Mouse (Mus musculus): ENCODE measurements at regions not wholly inside any gene's neighbourhood (a gene's known extent, or its start where the extent isn't known, plus 50 kb on each side); places are given as distances from the start of the nearest gene placed in this dataset.
A peak's percentile ranks its signal among the peaks of the same experiment; 100 is the strongest.

DNA sequence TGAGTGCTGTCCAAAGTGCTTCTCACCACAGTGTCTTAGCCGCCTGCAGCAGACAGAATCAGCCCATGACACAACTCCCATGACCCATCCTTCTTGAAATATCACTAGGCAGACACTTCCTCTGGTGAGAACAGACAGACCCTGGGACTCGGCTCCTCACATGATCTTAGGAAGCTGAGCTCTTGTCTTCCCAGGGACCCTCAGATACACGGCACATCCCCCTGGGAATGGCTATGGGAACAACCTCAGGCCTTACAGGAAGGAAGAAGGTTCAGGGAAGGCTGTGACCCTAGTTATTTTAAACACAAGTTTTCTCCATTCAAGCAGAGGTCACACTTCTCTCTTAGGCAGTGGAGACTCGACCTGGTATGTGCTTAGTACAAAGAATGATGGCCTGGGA lies 166.8 kb downstream of the Trib2 start:
- H3K9ac ChIP-seq (replicated peaks) = no peak overlapping the region
- H3K9me3 ChIP-seq = no peaks in the 10 kb centered on the region
- no peaks in the 10 kb centered on the region for H3K4me1 ChIP-seq
- WGBS = 82% methylated on average over 4 of the region's 4 CpGs
- H3K27me3 ChIP-seq = no peaks in the 10 kb centered on the region
- no peak for ATAC-seq (replicated peaks)
- H3K4me2 ChIP-seq (replicated peaks) = no peak overlapping the region
- no peaks in the 10 kb centered on the region for H3K36me3 ChIP-seq
- no peak overlapping the region for H3K4me3 ChIP-seq
- no peak overlapping the region for H3K27ac ChIP-seq (replicated peaks)

DNA sequence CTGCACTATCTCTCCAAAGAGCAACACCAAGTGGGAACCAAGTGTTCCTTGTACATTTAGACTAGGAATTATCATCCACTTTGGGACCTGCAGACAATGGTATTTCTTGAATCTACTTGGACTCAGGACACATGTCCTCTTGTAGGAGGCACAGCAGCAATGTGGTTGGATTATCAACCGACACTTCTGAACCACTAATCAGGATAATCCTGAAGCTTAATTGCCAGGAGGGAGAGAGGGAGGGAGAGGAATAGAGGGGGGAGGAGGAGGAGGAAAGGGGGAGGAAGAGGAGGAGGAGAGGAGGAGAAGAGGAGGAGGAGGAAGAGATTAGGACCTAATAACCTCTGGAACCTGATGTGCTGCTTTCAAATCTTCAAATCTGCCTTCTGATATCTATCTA lies 167.5 kb downstream of the Trib2 start:
- no peaks in the 10 kb centered on the region for H3K36me3 ChIP-seq
- H3K4me2 ChIP-seq (replicated peaks) = no peak overlapping the region
- H3K9ac ChIP-seq (replicated peaks) = no peak overlapping the region
- H3K4me1 ChIP-seq = no peaks in the 10 kb centered on the region
- WGBS = 9% methylated on average over 1 of the region's 1 CpGs
- H3K4me3 ChIP-seq = no peak overlapping the region
- no peak overlapping the region for H3K27ac ChIP-seq (replicated peaks)
- H3K9me3 ChIP-seq = no peaks in the 10 kb centered on the region
- no peak for ATAC-seq (replicated peaks)
- H3K27me3 ChIP-seq = no peaks in the 10 kb centered on the region

DNA sequence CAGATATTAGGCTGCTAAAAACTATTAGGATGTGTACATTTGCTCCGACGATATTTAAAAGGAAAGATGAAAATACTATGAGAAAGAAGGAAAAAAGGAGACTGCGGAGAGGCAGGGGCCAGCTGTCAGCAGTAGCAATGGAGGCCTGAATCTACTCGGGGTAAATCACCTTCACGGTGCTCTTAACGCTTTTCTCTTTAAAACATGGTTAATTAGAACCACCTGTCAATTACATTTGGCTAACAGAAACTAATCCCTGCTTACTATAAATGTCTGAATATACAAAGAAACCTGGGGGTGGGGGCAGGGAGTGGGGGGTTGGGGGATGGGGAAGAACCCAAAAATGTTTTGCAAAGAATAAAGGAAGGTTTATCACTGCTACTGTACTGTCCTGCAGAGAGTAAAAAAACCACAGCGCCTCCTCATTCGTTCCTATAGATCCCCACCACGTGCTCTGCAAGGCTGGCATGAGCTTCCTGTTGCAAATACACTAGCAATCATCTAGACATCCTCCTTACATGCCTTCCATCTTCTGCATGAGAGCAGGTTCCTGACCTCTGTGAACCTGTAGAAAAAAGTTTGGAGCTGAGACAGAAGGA lies 172.5 kb downstream of the Trib2 start:
- no peaks in the 10 kb centered on the region for H3K36me3 ChIP-seq
- H3K4me3 ChIP-seq = no peak overlapping the region
- H3K27ac ChIP-seq (replicated peaks) = no peak overlapping the region
- no peaks in the 10 kb centered on the region for H3K27me3 ChIP-seq
- no peak overlapping the region for H3K4me2 ChIP-seq (replicated peaks)
- H3K4me1 ChIP-seq = 0 out of 2 replicates have a peak, but pooled peaks cover 5% of the 10 kb centered on the region
- no peak for ATAC-seq (replicated peaks)
- H3K9me3 ChIP-seq = no peaks in the 10 kb centered on the region
- 27% methylated on average over 9 of the region's 9 CpGs for WGBS
- no peak overlapping the region for H3K9ac ChIP-seq (replicated peaks)

DNA sequence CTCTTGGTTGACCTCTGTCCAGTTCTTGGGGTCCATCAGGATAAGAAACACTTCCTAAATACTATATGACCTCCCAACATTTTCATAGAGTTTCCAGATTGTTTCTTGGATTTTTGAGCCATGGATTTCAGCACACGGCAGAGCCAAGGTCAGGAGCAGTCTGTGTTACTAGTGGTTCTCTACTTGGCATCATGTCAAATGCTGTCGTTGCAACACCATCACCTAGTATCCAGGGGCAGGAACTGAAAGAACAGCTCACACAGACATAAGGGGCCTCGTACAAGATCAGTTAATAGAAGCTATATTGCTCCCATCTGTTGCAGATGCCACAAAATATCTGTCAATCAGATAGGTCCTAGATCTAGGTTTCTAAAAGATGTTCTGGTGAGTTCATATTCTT lies 173.1 kb downstream of the Trib2 start:
- 22% methylated on average over 3 of the region's 3 CpGs for WGBS
- H3K4me3 ChIP-seq = no peak overlapping the region
- H3K27me3 ChIP-seq = no peaks in the 10 kb centered on the region
- no peak overlapping the region for H3K9ac ChIP-seq (replicated peaks)
- no peaks in the 10 kb centered on the region for H3K36me3 ChIP-seq
- H3K4me2 ChIP-seq (replicated peaks) = no peak overlapping the region
- 0 out of 2 replicates have a peak, but pooled peaks cover 5% of the 10 kb centered on the region for H3K4me1 ChIP-seq
- H3K27ac ChIP-seq (replicated peaks) = no peak overlapping the region
- H3K9me3 ChIP-seq = no peaks in the 10 kb centered on the region
- no peak for ATAC-seq (replicated peaks)

DNA sequence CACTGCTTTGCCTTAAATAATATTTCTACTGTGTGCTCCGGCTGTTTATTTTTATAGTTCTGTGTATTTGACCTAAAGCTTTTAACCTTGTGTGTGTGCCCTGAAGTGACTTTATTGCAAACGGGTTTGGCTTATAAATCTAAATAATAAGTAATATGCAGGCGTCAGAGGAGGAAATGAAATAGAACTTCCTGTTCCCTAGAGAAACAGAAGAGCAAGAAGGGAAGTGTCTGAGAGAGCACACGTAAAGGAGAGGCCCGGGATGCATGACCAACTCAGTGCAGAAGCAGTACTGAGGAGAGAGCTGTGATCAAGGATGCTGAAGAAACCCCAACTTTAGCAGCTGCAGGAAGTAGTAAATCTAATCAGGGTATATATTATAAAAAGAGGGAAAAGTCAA lies 176.4 kb downstream of the Trib2 start:
- ATAC-seq (replicated peaks) = no peak
- WGBS = 89% methylated on average over 5 of the region's 5 CpGs
- no peaks in the 10 kb centered on the region for H3K27me3 ChIP-seq

DNA sequence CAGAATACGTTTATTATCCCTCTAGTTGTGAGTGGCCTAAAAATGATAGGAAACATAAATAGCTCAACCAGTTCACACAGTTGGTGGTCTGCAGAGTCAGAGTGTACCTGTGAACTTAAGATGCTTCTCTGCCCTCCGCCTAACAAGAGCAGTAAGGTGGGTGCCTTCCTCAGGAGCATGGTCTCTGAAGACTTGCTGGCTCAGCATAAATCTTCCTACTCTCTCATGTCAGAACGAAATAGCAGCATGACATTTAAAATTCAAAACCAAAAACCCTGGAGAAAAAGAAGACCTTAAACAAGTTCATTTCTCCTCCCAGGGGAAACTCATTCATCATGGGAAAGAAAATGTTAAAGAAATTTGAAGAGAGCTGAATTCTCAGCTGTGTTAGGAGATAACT lies 186.8 kb downstream of the Trib2 start:
- H3K4me3 ChIP-seq = no peak overlapping the region
- H3K9me3 ChIP-seq = no peaks in the 10 kb centered on the region
- no peak overlapping the region for H3K9ac ChIP-seq (replicated peaks)
- H3K27me3 ChIP-seq = no peaks in the 10 kb centered on the region
- 87% methylated on average over 3 of the region's 3 CpGs for WGBS
- H3K36me3 ChIP-seq = no peaks in the 10 kb centered on the region
- no peak overlapping the region for H3K4me2 ChIP-seq (replicated peaks)
- H3K4me1 ChIP-seq = no peaks in the 10 kb centered on the region
- ATAC-seq (replicated peaks) = no peak
- no peak overlapping the region for H3K27ac ChIP-seq (replicated peaks)

More for the DNA sequence above, 176.4 kb downstream of the Trib2 start:
- Histone ChIP-seq H3K4me3 (no peak overlapping the region), H3K27ac (replicated peaks) (no peak overlapping the region), H3K36me3 (no peaks in the 10 kb centered on the region), H3K4me1 (0 out of 2 replicates have a peak, but pooled peaks cover 5% of the 10 kb centered on the region), H3K9me3 (no peaks in the 10 kb centered on the region), H3K9ac (replicated peaks) (no peak overlapping the region), H3K4me2 (replicated peaks) (no peak overlapping the region)

DNA sequence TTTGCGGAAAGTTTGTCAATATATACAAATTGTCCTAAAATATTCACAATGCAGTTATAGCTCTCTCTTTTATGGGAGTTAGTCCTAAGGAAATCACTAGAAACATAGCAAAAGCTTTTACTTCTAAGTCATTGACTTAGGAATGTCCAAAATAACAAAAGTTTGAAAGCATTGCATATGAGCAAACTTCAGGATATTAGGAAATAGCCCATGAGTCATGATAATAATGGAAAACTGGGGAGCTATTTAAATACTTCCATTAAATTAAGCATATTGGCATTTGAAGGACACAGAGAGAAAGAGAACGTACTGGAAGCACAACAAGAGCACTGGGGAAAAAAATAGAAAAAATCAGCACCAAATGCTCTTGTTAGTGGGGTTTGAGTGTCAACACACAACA lies 197.2 kb downstream of the Trib2 start:
- no peak overlapping the region for H3K4me2 ChIP-seq (replicated peaks)
- no peak overlapping the region for H3K4me3 ChIP-seq
- H3K27ac ChIP-seq (replicated peaks) = no peak overlapping the region
- H3K4me1 ChIP-seq = peaks cover 6% of the 10 kb centered on the region
- ATAC-seq (replicated peaks) = no peak
- H3K9ac ChIP-seq (replicated peaks) = no peak overlapping the region
- no peaks in the 10 kb centered on the region for H3K27me3 ChIP-seq
- H3K36me3 ChIP-seq = no peaks in the 10 kb centered on the region
- 90% methylated on average over 2 of the region's 2 CpGs for WGBS
- no peaks in the 10 kb centered on the region for H3K9me3 ChIP-seq

DNA sequence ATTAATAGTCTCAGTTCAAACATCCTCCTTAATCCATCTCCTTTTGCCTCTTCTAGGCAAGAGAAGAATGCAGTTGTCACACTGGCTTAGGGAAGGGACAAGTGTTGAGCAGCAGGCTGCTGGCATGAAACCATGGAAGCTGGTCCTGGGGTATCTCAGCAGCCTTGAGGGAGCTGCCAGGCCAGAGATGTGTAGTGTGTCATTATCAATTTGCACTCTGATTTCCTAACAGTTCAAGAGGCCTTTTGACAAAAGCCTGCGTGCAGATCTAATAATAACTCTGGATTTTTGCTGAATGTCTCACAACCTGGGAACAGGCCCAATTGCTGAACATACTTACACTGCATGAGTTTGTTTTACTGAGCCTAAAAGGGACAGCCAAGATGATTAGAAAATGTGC lies 199.4 kb downstream of the Trib2 start:
- no peak overlapping the region for H3K9ac ChIP-seq (replicated peaks)
- H3K9me3 ChIP-seq = no peaks in the 10 kb centered on the region
- no peaks in the 10 kb centered on the region for H3K36me3 ChIP-seq
- H3K27me3 ChIP-seq = no peaks in the 10 kb centered on the region
- H3K4me2 ChIP-seq (replicated peaks) = no peak overlapping the region
- WGBS = 13% methylated on average over 1 of the region's 1 CpGs
- peak; percentile 88 for ATAC-seq (replicated peaks)
- H3K27ac ChIP-seq (replicated peaks) = 0 out of 2 replicates have a peak overlapping the region, but pooled peaks have one; percentile 14
- H3K4me3 ChIP-seq = no peak overlapping the region
- H3K4me1 ChIP-seq = peaks cover 6% of the 10 kb centered on the region

DNA sequence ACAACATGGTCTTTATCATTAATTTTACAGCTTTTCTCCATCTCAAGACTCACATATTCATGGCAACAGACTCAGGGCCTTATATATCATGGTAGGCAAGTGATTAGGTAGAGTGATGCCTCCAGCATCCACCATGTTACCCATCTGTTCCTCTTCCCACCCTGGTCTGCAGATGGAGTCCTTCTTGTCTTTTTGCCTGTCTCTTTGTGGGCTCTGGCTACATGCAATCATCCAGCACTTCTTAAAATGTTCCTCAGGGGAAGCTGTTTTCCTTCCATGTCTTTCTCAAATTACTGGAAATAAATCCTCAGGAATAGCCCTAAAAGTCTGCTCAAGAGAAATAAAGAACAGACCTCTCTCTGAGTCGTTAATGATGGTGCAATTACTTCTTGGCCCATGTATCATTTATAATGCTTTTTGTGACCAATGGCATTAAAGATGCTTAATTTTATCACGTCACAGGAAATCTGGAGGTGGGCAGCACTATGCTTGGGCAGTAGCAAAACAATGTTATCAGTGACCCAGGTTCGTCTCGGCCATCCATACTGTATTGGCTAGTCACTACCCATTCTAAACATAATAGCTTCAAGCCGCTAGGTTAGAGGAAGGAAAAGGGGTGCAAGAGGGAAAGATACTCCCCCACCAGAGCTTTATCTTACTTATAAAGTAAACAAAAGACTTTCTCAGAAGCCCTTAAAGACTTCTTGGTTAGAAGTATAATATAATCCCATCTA lies 204.7 kb downstream of the Trib2 start:
- H3K4me2 ChIP-seq (replicated peaks) = no peak overlapping the region
- 83% methylated on average over 5 of the region's 5 CpGs for WGBS

DNA sequence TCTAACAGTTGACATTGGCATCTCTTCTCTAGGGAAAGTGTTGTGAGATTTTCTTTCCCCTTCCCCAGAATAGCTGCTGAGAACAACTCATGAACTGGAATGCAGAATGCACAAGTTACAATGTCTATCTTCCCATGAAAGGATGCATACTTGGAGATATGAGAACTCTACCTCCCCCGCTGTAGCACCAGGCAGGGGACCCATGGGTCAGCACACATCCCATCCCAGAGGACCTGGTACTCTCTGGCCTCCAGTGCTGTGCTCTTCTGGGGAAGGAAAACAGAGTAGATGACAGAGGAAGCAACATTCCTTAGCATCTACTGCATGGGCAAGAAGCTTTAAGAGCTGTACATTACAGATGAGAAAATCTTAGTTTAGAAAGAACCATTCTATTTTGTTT lies 209.6 kb downstream of the Trib2 start:
- Histone ChIP-seq H3K27me3 (no peaks in the 10 kb centered on the region), H3K36me3 (no peaks in the 10 kb centered on the region), H3K9ac (replicated peaks) (no peak overlapping the region), H3K4me2 (replicated peaks) (no peak overlapping the region), H3K27ac (replicated peaks) (no peak overlapping the region), H3K4me1 (peaks cover 9% of the 10 kb centered on the region), H3K9me3 (no peaks in the 10 kb centered on the region), H3K4me3 (no peak overlapping the region)
- ATAC-seq (replicated peaks) = no peak
- 100% methylated on average over 1 of the region's 1 CpGs for WGBS

More for the DNA sequence above, 204.7 kb downstream of the Trib2 start:
- H3K4me3 ChIP-seq = no peak overlapping the region
- H3K4me1 ChIP-seq = no peaks in the 10 kb centered on the region; the same call in 1 of the 2 replicates
- H3K9ac ChIP-seq (replicated peaks) = no peak overlapping the region
- no peaks in the 10 kb centered on the region for H3K36me3 ChIP-seq
- no peaks in the 10 kb centered on the region for H3K9me3 ChIP-seq
- no peak for ATAC-seq (replicated peaks)
- H3K27ac ChIP-seq (replicated peaks) = no peak overlapping the region
- no peaks in the 10 kb centered on the region for H3K27me3 ChIP-seq

DNA sequence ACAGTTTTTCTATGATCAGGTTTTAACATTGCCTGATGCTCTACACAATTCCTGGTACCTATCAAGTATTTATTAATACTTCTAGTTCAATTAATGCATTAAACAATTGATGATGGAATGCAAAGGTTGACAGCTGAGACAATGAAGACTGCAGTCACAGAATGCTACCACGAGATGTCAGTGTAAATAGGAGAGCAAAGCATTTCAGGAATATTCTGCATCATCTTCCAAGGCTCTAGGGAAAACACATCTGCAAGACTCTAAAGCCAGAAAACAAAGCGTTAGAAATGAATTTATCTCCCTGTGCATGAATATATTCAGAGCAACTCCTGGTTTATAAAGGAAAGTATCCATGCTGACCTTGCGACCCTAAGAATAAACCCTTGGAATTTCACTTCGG lies 210.6 kb downstream of the Trib2 start:
- Histone ChIP-seq H3K27ac (replicated peaks) (no peak overlapping the region), H3K27me3 (no peaks in the 10 kb centered on the region), H3K9ac (replicated peaks) (no peak overlapping the region), H3K4me2 (replicated peaks) (no peak overlapping the region), H3K4me3 (no peak overlapping the region), H3K9me3 (no peaks in the 10 kb centered on the region), H3K4me1 (peaks cover 9% of the 10 kb centered on the region), H3K36me3 (no peaks in the 10 kb centered on the region)
- WGBS = 53% methylated on average over 4 of the region's 4 CpGs
- peak; percentile 54; the same call in 1 of the 2 replicates for ATAC-seq (replicated peaks)

DNA sequence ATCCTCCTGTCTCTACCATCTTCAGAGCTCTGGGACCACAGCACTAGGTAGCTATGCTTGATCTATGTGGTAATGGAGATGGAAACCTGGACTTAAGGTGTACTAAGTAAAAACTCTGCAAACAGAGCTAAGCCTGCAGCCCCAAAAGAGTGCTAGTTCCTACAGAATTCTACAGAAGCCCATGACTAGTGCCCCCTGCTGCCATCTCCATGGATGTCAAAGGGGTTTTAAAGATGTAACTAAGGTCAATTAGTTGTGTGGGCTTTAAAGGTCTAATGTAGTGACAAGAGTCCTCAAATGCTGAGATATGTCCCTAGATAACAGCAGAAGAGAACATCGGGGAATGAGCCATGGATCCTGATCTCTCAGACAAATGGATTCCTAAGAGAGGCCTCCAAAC lies 212.1 kb downstream of the Trib2 start:
- no peak overlapping the region for H3K4me2 ChIP-seq (replicated peaks)
- H3K4me3 ChIP-seq = no peak overlapping the region
- peaks cover 9% of the 10 kb centered on the region for H3K4me1 ChIP-seq
- no peak overlapping the region for H3K27ac ChIP-seq (replicated peaks)
- no peaks in the 10 kb centered on the region for H3K36me3 ChIP-seq
- no peaks in the 10 kb centered on the region for H3K9me3 ChIP-seq
- H3K9ac ChIP-seq (replicated peaks) = no peak overlapping the region
- no peak for ATAC-seq (replicated peaks)
- no peaks in the 10 kb centered on the region for H3K27me3 ChIP-seq
- 89% methylated on average over 1 of the region's 1 CpGs for WGBS

DNA sequence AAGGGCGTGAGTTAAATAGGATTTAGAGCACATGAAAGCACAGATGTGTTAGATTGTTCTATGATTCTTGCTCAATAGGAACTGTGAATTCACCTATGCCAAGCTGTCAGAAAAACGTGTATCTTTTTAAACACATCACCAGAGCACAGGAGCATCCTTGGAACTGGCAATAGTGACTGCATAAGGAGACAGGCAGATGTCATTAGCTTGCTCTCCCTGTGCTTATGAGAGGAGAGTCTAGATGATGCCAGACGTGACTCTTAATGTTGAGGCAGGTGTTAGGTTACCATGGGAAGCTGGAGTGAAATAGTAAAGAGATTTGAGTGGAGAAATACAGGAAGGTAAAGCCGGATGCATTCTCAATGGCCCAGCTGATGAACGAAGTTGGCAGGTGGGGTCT lies 212.8 kb downstream of the Trib2 start:
- Histone ChIP-seq H3K4me1 (peaks cover 9% of the 10 kb centered on the region), H3K27me3 (no peaks in the 10 kb centered on the region), H3K4me2 (replicated peaks) (no peak overlapping the region), H3K36me3 (no peaks in the 10 kb centered on the region), H3K27ac (replicated peaks) (no peak overlapping the region), H3K9me3 (no peaks in the 10 kb centered on the region), H3K9ac (replicated peaks) (no peak overlapping the region), H3K4me3 (no peak overlapping the region)
- 55% methylated on average over 5 of the region's 5 CpGs for WGBS
- ATAC-seq (replicated peaks) = no peak
